Mouse (Mus musculus) cerebellum, adult 18-20 months (tissue): ENCODE data around the gene Cgrrf1.

Source experiments
- DNase-seq, 2 experiments: peaks; one replicate each; pipeline ENCODE4 v3.0.0; 2021

Cgrrf1 gene

GRCm38 (mm10) chr14:46897953-46898352 lies 66.0 kb downstream of the Cgrrf1 start:
- DNase-seq = no peak

- DNase-seq = no peak
Measured at GRCm38 (mm10) chr14:46898626-46899025, 66.7 kb downstream of the Cgrrf1 start.

GRCm38 (mm10) chr14:46902498-46903087 lies 70.7 kb downstream of the Cgrrf1 start:
- no peak for DNase-seq
